Comparison of ENCODE assay signal across 14 mouse cellular contexts in genomic region chr1:157740725-157741665, GRCm38 (mm10).
"Had no signal": no experiment of that assay in that cellular context is flagged by ENCODE, and none has a peak within 500 bp of the region (broad histone marks: within the 10 kb centered on the region; RNA-seq: fewer than 3 reads in every experiment).

No protein-coding gene starts in this region.

- H3K4me1 ChIP-seq: limb, embryonic 15.5 days had no signal

- H3K4me2 ChIP-seq: limb, embryonic 15.5 days; lung, embryonic 14.5 days; midbrain, embryonic 15.5 days; neural tube, embryonic 12.5 days had no signal

- H3K36me3 ChIP-seq: limb, embryonic 15.5 days; midbrain, embryonic 10.5 days; midbrain, embryonic 15.5 days; neural tube, embryonic 12.5 days had no signal

- DNase-seq: kidney, adult 8-10 months; kidney, postnatal 25 days; lung, embryonic 14.5 days; lung, postnatal 10 days; lung, postnatal 4 days; right cerebral cortex, postnatal 25 days; thymus, adult 18-20 months; thymus, postnatal 14 days had no signal

- H3K4me3 ChIP-seq: left cerebral cortex, adult 2 months; limb, embryonic 15.5 days; midbrain, embryonic 10.5 days; midbrain, embryonic 15.5 days; neural tube, embryonic 12.5 days had no signal

- H3K9ac ChIP-seq: limb, embryonic 15.5 days; lung, embryonic 14.5 days; midbrain, embryonic 15.5 days; neural tube, embryonic 12.5 days had no signal

- ATAC-seq: intestine, postnatal 0 days; midbrain, embryonic 15.5 days had no signal

- H3K27me3 ChIP-seq: limb, embryonic 15.5 days; midbrain, embryonic 15.5 days; neural tube, embryonic 12.5 days had no signal

- H3K9me3 ChIP-seq: limb, embryonic 15.5 days; midbrain, embryonic 10.5 days; midbrain, embryonic 15.5 days; neural tube, embryonic 12.5 days had no signal

- H3K27ac ChIP-seq: left cerebral cortex, adult 2 months; limb, embryonic 15.5 days; midbrain, embryonic 10.5 days; midbrain, embryonic 15.5 days; neural tube, embryonic 12.5 days had no signal
